Mouse (Mus musculus) T-cell, adult 2 months (primary cell): Measurements from ENCODE around the gene Trmt112.
"Not testable (repeated sequence)": the region's sequence is repeated elsewhere in the genome, so short reads cannot be mapped to it uniquely, and the experiment has no call there.

Experiments
- DNase-seq: peaks from one replicate; pipeline ENCODE4 v3.0.0; 2022; ENCODE audit warnings: low spot score

The Trmt112 gene

DNA sequence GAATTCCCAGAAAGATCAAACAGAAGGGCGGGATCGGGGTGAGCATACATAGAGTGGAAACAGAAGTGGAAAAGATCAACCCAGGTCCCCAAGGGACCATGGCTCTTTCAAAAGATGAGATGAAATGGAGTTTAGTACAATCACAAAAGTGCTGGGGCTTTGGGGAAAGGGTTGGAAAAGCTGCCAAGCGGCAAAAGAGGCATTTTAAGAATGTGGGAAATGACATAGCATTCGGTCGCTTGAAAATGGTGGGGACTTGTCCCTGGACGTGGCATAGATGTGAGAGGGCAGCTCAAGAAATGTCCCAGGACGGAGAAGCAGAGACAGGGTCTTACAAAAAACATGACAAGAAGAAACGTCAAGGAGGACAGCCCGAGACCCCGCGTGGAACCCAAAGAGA, 477 bp upstream of the Trmt112 start:
- DNase-seq: no peak

DNA sequence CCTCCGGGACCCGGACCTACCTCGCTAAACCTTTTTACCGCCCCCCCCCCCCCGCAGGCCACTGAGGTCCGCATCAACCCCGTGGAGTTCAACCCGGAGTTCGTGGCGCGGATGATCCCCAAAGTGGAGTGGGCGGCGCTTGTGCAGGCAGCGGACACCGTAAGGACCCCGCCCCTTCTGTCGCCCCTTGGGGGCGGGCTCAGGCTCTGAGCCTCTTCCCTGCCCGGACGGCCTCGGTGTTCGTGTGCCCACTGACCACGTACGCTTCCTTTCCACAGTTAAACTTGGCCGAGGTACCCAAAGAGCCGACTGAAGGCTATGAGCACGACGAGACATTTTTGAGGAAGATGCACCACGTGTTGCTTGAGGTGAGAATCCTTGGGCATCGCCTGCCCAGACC, 808 bp downstream of the Trmt112 start:
- not testable (repeated sequence) for DNase-seq

DNA sequence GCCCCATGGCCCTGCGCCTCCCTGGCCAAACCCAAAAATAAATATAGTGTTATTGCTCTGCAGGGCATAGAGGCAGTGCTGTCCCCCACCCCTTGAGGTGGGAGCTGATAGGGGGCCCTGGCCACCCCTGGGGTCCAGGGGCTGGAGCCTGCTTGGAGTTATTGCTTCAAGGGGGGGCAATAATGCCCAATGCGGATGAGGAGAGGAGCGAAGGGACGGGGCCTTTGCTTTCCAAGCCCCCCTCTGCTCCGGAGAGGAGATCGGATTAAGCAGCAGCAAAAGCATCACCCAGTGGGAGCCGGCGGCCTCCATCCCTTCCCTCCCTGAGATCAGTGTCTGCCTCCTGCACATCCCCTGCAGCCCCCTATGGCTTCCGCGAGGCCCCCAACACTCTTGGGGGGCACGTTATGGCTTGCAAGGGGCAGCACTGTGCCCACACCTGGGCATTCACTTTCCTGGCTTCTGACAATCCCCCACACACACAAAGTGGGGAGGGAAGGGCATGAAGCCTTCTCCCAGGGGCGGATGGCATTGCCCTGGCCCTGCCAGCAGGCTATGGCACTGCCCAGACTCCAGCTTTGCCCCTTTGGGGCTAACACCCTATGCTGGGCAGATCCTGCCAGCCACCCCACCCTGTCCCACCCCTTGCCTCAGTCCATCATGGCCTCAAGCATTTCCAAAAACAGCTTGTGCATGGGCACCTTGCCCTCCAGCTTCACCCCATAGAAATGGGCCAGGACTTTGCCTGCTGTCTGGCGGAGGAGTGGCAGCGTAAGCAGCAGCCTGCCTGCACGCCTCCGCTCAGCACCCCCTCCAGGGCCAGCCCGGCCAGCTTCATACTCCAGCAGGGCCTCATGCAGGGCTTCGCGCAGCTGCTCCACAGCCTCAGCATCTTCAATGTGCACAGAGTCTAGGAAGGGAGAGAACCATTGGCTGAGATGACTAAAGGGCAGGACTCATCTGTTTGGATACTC, 1.9 kb downstream of the Trmt112 start:
- DNase-seq: no peak

DNA sequence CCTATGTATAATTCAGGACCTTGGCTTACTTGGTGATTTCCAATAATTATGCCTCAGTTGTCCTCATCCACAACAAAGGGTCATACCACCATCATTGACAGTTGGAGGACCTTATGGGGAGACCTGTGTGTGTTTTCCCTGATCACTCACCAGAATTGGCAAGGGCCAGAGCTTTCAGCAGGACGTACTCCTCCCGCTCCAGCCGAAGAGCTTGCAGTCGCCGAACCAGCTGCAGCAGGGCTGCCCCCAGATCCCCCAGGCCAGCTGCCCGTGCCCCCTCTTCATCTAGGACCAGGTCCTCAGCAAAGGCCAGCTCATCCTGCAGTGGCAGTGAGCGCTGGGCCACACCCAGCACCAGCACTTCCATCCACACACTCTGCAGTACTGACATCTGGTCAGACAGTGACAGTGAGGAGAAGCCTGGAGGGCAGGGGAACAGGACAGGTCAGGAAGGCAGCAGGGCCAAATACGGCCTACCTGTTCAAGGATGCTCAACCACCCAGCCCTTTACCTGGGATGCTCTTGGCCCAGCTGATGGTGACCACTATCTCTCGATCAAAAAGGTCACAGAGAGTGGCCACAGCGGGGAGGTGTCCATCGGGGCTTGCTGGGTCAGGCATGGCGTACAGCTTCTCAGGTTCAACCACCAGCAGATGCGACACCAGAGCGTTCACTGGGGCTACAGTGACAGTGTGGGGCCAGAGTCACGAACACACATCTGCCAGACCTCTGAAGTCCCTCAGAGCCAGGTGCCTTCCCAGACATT, 2.9 kb downstream of the Trmt112 start:
- DNase-seq: no peak

DNA sequence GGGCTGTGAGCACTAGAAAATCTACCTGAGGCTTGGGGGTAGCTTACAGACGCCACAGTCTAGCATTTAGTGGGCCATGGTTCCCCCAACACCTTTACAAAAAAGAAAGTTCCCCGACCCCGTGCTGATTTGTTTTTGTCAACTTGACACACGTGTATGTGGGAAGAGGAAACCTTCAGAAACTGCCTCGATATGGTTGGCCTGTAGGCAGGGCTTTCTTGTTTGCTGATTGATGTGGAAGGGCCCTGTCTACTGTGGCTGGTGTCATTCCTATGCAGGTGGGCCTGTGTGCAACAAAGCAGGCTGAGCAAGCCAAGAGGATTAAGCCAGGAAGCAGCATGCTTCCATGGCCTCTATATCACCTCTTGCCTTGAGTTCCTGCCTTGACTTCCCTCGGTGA, 3.5 kb downstream of the Trmt112 start:
- DNase-seq: no peak

DNA sequence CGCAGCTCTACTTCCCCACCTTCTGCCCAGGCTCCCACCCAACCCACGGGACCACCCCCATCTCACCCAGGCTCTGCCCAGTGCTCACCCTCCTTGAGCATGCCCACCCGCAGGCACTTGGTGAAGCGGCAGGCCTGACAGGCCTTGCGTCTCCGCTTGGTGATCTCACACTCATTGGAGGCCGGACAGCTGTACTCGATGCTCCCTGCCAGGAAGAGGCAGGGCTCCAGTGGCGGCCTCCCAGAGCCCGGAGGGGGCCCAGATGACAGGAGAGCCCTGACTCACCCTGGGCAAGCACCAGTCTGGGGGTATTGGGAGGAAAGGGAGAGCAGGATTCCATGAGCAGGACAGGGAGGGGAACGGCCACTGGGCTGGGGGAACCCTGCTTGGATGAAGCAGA, 4.5 kb downstream of the Trmt112 start:
- no peak for DNase-seq

DNA sequence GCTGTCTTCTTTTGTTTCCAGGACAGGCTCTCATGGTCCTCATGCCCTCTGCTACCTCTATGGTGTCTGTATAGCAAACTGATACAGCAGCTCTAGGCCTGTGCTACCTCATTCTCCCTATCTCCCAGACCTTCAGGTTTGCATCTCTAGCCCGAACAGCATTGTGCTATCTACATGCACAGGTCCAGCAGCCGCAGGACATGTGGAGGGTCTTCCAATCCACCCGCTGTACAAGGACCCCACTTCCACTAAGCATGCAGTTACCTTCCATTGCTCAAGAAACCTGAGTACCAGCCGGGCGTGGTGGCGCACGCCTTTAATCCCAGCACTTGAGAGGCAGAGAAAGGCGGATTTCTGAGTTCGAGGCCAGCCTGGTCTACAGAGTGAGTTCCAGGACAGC, 5.0 kb downstream of the Trmt112 start:
- DNase-seq: no peak

DNA sequence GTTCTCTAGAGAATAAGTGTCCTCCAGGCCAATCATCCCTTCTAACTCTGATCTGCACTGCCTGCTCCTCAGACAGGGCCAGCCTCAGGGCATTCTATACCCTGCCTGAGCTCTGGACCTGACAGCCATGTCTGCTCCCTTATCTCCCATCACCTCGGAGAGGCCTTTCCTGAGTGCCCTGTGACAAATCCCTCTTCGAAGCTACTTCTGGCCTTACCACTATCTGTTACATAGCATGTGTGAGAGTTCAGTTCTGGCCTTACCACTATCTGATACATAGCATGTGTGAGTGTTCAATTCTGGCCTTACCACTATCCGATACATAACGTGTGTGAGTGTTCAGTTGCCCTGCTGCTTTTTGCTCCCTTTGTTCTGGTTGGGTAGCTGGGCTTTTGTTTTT, 5.8 kb downstream of the Trmt112 start:
- DNase-seq: no peak

DNA sequence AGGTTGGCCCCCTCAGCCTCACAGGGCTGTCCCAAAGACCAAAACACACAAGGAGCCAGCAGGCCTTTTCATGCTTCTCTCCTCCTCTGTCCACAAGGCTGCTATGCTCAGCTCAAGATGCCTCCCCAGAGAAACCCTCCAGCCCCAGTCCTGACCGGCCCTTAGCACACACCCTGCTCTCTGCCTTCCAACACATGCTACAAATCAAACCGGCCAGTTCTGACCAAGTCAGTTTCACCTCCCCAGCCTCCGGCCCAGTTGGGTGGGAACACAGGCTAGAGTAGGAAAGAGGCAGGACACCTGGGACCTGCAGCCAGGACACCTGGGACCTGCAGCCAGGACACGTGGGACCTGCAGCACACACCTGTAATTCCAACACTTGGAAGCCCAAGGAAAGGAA, 7.0 kb downstream of the Trmt112 start:
- DNase-seq: no peak

DNA sequence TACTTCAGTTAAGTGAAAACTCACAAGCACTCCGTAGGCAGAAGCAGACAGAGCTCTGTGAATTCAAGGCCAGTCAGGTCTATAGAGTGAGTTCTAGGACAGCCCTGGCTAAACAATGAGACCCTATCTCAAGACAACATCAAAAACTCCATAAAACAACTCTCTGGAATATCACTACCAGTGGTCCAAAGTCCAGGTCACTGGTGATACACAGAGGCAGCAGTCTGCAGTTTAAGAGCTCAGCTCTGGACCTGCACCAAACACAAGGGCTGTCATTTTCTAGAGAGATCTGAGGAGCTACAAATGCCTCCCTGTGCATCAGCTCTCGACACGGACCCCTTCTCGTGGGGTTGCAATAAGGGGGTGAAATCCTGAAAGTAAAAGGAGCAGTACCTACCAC, 8.8 kb downstream of the Trmt112 start:
- DNase-seq: no peak

DNA sequence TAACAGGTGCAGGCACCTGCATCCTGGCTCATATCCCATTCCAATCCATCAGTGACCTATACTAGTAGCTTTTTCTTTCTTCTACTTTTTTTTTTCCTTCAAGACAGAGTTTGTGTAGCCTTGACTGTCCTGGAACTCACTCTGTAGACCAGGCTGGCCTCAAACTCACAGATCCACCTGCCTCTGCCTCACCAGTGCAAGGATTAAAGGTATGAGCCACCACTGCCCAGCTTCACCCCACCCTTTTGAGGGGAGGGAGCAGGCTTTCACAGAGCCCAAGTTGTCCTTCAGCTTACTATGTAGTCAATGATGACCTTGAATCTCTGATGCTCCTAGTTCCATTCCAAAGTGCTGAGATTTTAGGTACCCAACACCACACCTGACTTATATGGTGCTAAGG, 9.9 kb downstream of the Trmt112 start:
- no peak for DNase-seq

DNA sequence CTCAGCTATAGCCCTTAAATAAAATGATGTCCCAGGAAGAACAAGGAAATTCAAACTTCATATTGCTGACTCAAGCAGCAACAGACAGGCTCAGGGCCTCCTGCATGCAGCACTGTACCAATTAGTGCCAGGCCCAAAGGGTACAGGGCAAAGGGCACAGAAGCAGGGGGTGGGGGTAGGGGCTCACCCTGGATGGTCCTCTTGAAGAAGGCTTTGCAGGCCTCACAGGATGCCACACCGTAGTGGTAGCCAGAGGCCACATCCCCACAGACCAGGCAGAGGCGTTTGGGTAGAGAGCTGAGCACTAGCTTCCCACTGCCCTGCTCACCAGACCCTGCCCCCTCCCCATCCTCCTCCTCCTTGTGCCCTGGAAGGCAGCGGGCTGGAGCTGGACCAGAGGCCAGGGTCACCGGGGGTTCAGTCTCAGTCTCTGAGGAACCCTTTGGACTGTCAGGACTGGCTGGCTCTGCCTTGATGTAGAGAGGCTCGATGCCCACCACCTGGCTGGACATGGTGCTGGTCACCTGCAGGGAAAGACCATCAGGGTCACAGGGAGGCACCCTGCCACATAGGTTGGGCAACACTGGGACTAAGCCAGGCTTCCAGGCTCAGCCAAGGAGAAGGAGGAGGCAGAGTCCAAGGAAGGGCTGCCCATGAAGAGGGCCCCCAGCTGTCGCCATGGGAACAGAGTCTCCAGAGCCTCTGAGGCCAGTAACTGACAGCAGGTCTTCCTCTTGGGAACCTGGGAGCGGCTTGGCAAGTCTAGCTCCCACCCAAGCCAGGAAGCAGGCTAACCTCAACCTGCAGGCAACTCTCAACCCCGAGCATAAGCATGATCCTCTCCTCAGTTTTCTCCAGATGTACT, 10.6 kb downstream of the Trmt112 start:
- DNase-seq: no peak

DNA sequence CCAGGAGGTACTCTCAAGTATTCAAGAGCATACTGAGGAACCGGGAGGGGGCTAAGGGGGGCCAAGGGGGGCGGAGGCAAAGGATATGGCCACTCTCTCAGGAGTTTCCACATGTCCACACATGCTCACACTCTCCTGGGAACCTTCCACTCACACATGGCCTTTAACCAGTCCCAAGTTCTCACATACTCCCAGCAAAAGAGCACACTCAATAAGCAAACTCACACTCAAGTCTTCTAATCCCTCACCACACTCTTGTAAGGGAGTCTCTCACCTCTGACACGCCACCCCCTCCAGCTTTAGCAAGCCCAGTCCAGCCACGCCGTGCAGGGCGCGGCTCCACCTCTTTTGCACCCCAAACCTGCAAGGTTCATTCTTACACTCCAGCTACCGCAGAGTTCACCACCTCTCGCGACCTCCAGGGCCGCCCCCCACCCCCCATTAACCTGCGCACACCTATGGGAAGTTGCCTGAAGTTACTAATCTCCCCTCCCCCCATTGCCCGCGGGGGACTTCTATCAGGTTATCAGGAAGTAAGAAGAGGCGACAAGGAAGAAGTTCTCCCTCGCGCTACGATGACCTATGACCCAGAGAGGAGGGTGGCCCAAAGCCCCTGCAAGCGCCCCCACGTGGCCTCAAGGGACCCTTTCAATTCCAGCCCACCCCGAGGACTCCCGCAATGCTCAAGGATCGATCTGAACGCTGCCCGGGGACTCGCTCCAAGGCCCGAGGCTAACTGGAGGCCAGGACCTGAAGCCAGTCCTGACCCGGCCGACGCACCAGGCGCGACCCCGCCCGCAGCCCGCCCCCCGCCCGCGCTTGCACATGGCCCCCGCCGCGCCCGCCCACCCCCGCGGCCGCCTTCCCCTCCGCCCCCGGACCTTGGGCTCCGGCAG, 11.5 kb downstream of the Trmt112 start:
- peak; percentile 42 for DNase-seq

DNA sequence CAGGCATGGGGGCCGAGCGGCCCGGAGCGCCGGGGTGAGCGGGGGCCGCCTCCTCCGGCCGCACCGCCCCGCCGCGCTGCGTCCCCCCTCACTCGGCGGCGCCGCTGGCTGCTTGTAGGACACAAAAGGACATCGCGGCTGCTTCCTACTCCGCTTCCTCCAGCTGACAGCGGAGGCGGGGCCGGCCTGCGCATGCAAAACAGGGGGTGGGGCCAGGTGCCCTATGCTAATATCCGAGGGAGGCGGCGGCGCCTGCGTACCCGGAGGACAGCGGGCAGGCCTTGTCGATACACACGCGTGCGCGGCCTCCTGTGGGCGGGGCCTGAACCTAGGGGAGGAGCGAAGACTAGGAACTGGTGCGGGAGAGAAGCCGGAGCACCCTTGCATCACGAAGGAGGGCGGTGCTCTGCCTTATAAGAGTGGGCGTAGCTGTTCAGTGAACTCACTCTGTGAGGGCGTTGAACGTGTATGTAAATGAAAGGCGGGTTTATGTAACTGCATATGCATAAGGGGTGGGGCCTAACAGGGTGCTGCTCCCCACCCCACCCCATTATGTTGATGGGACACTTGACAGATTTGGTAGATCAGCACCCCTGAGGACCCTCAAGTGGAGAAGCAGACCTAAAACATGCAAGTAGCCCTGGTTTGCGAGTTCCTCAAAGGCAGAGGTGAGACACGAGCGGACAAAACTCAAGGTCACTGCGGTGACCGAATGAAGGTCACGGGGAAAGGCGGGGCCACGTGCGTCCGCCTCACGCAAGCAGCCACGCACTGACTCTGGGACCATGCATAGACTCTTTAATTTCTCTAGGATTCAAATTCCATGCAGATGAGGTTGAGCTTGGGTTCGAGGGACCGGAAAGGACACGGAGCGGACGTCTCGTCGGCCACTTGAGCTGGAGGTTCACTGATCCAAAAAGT, 12.4 kb downstream of the Trmt112 start, which contains the start of gene Esrra:
Gene Esrra, minus strand, starts transcription at position 167 of the 921 bp plus-strand sequence.
- peak; percentile 100 for DNase-seq

DNA sequence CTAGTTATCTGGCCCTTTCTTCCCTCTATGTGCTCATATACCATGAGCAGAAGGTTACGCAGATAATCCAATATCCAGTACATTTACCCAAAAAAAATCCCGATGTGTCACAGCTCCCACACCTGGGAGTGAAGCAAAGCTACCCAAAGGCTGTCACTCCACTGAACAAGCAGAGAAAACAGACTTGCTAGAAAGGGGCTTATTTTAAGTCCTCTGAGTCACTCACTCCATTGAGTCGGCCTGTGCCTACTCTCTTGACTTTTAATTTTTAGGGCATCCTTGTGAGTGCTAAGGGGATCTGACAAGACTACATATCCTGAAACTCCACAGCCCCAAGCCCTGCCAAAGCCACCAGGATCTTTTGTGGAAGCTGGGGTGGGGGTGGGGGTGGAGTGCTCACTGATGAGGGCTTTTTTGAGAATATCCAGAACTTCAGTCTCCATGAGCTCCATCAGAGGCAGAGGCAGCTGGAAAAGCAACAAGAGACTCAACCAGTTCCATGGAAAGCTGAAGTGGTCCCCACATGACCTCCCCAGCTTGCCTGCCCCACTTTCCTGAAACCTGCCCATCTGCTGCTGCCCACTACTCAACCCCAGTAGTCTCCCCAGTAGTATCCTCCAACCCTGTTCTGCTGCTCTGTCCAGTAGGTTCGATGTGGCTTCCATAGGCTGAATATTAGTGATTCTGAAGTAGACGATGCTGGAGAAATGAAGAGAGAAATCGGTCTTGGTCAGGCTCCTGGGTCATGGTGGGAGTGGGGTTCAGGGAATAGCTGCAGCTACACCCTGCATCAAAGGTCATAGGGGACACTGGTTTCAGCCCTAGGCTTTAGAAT, 13.6 kb downstream of the Trmt112 start:
- no peak for DNase-seq

DNA sequence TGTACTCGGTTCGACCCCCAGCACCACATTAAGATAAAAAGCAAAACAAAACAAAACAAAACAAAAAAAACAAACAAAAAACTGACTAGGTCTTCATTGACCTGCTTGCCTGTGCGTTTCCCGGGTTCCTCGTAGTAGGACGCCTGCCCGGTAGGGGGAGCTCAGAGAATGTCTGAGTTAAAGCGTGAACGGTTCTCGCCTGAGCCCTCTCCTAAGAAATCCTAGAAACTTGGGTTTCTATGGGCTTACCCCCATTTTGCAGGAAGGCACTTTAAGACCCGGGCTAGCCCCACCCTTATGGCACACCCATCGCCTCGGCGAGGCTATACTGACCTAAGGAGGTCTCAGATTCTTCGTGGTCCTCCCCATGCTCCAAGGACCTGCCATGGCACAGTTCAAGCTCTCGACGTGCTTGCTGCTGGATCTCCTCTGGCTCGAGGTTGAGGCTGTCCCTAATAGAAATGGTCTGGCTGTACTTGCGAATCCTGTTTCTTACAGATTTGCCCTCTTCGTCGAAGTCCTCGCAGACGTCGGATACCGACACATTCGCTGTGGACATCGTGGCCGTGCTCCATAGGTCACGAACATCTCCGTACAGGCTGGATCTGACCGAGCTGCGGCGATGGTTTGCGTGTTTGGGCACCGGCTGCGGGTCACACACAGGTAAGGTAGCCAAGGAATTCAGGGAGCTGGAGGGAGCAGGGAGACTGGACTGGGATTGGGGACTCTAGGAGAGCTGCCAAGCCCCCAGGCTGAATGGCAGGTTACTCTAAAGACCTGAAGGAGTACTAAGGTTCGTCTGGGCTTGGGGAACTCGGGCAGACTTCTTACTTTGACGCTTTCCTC, 15.2 kb downstream of the Trmt112 start:
- peak; percentile 76 for DNase-seq

DNA sequence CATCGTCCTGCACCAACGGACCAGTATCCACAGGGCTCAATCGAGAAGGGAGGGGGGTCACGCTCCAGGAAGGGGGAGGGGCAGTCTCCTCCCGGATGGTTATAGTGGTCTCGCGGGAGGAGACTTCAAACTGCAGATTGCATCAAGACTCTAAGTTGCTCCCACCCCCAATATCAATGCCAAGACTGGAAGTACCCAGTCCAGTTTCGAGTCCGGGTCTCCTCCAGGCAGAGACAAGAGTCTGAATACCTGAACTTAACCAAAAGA, 15.7 kb downstream of the Trmt112 start, which contains the start of gene Catsperz:
Gene Catsperz, minus strand, starts transcription at position 74 of the 267 bp plus-strand sequence.
- no peak for DNase-seq

DNA sequence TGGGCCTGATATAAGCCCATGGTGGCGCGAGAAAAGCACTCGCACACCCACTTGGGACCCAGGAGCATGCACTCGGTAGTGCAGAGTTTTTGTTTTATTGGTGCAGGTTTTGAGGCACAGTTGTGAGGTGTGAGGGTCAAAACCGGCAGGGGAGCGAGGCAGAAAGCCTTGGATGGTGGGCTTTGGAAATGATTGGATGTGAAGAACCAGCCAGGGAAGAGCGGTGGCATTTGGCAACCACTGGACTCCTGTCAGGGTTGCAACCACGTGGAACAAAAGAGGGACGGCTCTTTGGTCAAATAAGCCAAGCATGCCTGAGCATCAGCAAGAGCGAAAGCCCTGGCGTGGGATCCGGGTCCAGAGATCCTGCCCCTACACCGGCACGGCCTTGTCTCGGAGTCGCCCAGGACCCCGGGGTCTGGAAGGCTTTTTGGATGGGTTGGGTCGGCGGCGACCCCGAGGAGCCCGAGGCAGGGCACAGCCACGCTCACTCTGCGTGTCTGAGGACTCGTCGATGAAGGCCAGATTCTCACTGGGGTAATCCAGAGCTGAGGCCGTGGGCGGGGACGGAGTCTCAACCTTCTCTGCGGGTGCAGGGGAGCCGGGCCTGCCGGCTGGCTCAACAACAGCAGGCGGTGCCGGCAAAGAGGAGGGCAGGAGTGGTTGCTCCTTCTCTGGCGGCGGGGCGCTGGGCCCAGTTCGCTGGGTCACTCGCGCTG, 16.3 kb downstream of the Trmt112 start:
- no peak for DNase-seq
